Mouse (Mus musculus): ENCODE measurements at regions not wholly inside any gene's neighbourhood (a gene's known extent, or its start where the extent isn't known, plus 50 kb on each side); places are given as distances from the start of the nearest gene placed in this dataset.

GRCm38 (mm10) chr6:81323690-81324089 is 599.8 kb upstream of the Gcfc2 start:
- DNase-seq (ENCODE audit: low spot score) = no peak

- no peak for DNase-seq (ENCODE audit: low spot score)
These were observed 559.4 kb upstream of the Gcfc2 start for GRCm38 (mm10) chr6:81363969-81364529.

GRCm38 (mm10) chr6:81388484-81388883 is 535.0 kb upstream of the Gcfc2 start:
- DNase-seq (ENCODE audit: low spot score) = no peak

GRCm38 (mm10) chr6:81403122-81403521 is 520.3 kb upstream of the Gcfc2 start:
- no peak for DNase-seq (ENCODE audit: low spot score)

- DNase-seq (ENCODE audit: low spot score) = no peak
These were observed 509.9 kb upstream of the Gcfc2 start for GRCm38 (mm10) chr6:81413611-81414010.

- no peak for DNase-seq (ENCODE audit: low spot score)
These were observed 488.7 kb upstream of the Gcfc2 start for GRCm38 (mm10) chr6:81434745-81435144.

GRCm38 (mm10) chr6:81438951-81439722 is 484.3 kb upstream of the Gcfc2 start:
- DNase-seq (ENCODE audit: low spot score) = no peak

- no peak for DNase-seq (ENCODE audit: low spot score)
These were observed 482.1 kb upstream of the Gcfc2 start for GRCm38 (mm10) chr6:81441396-81441795.

- DNase-seq (ENCODE audit: low spot score) = no peak
These were observed 477.3 kb upstream of the Gcfc2 start for GRCm38 (mm10) chr6:81446019-81446800.

- DNase-seq (ENCODE audit: low spot score) = no peak
These were observed 475.8 kb upstream of the Gcfc2 start for GRCm38 (mm10) chr6:81447701-81448100.

- no peak for DNase-seq (ENCODE audit: low spot score)
These were observed 475.1 kb upstream of the Gcfc2 start for GRCm38 (mm10) chr6:81448366-81448765.

GRCm38 (mm10) chr6:81461095-81461494 is 462.4 kb upstream of the Gcfc2 start:
- DNase-seq (ENCODE audit: low spot score) = no peak

GRCm38 (mm10) chr6:81464442-81464841 is 459.0 kb upstream of the Gcfc2 start:
- no peak for DNase-seq (ENCODE audit: low spot score)

GRCm38 (mm10) chr6:81466536-81466935 is 456.9 kb upstream of the Gcfc2 start:
- no peak for DNase-seq (ENCODE audit: low spot score)

- no peak for DNase-seq (ENCODE audit: low spot score)
These were observed 452.0 kb upstream of the Gcfc2 start for GRCm38 (mm10) chr6:81471340-81471955.

- DNase-seq (ENCODE audit: low spot score) = no peak
These were observed 451.0 kb upstream of the Gcfc2 start for GRCm38 (mm10) chr6:81472506-81472905.

GRCm38 (mm10) chr6:81474786-81475185 is 448.7 kb upstream of the Gcfc2 start:
- no peak for DNase-seq (ENCODE audit: low spot score)

GRCm38 (mm10) chr6:81487006-81487405 is 436.5 kb upstream of the Gcfc2 start:
- DNase-seq (ENCODE audit: low spot score) = no peak

GRCm38 (mm10) chr6:81496239-81496638 is 427.2 kb upstream of the Gcfc2 start:
- no peak for DNase-seq (ENCODE audit: low spot score)

- no peak for DNase-seq (ENCODE audit: low spot score)
These were observed 406.3 kb upstream of the Gcfc2 start for GRCm38 (mm10) chr6:81517185-81517584.

GRCm38 (mm10) chr6:81562260-81562659 is 361.2 kb upstream of the Gcfc2 start:
- DNase-seq (ENCODE audit: low spot score) = no peak

GRCm38 (mm10) chr6:81563192-81563591 is 360.3 kb upstream of the Gcfc2 start:
- DNase-seq (ENCODE audit: low spot score) = no peak

GRCm38 (mm10) chr6:81564295-81564694 is 359.2 kb upstream of the Gcfc2 start:
- no peak for DNase-seq (ENCODE audit: low spot score)

Measured in adipocyte (in vitro differentiated cells).